Mouse (Mus musculus): ENCODE measurements around the gene Ptges3.

Gene Ptges3

GRCm38 (mm10) chr10:128092506-128093495, 34.0 kb downstream of the Ptges3 start:
- DNase-seq (ENCODE audit: low read depth): peak; percentile 77

- DNase-seq (ENCODE audit: low read depth): no peak
These were observed 34.9 kb downstream of the Ptges3 start for GRCm38 (mm10) chr10:128093496-128094294.

- DNase-seq (ENCODE audit: low read depth): peak; percentile 93
These were observed 35.7 kb downstream of the Ptges3 start for GRCm38 (mm10) chr10:128094340-128094968.

GRCm38 (mm10) chr10:128095003-128095636, 36.4 kb downstream of the Ptges3 start:
- no peak for DNase-seq (ENCODE audit: low read depth)

GRCm38 (mm10) chr10:128096313-128096692, 37.5 kb downstream of the Ptges3 start:
- DNase-seq (ENCODE audit: low read depth): no peak

- peak; percentile 95 for DNase-seq (ENCODE audit: low read depth)
These were observed 38.2 kb downstream of the Ptges3 start for GRCm38 (mm10) chr10:128096693-128097586.

GRCm38 (mm10) chr10:128097587-128097971, 38.8 kb downstream of the Ptges3 start:
- DNase-seq (ENCODE audit: low read depth): peak; percentile 68

GRCm38 (mm10) chr10:128110103-128110761, 51.5 kb downstream of the Ptges3 start:
- DNase-seq (ENCODE audit: low read depth): no peak

GRCm38 (mm10) chr10:128111227-128111626, 52.5 kb downstream of the Ptges3 start:
- no peak for DNase-seq (ENCODE audit: low read depth)

GRCm38 (mm10) chr10:128123833-128124232, 65.1 kb downstream of the Ptges3 start:
- DNase-seq (ENCODE audit: low read depth): no peak

GRCm38 (mm10) chr10:128124831-128125230, 66.1 kb downstream of the Ptges3 start:
- DNase-seq (ENCODE audit: low read depth): no peak

GRCm38 (mm10) chr10:128125951-128126350, 67.2 kb downstream of the Ptges3 start:
- no peak for DNase-seq (ENCODE audit: low read depth)

Data from NIH3T3 (cell line).